Comparison of ENCODE assay signal across 11 mouse cellular contexts in the genomic region with DNA sequence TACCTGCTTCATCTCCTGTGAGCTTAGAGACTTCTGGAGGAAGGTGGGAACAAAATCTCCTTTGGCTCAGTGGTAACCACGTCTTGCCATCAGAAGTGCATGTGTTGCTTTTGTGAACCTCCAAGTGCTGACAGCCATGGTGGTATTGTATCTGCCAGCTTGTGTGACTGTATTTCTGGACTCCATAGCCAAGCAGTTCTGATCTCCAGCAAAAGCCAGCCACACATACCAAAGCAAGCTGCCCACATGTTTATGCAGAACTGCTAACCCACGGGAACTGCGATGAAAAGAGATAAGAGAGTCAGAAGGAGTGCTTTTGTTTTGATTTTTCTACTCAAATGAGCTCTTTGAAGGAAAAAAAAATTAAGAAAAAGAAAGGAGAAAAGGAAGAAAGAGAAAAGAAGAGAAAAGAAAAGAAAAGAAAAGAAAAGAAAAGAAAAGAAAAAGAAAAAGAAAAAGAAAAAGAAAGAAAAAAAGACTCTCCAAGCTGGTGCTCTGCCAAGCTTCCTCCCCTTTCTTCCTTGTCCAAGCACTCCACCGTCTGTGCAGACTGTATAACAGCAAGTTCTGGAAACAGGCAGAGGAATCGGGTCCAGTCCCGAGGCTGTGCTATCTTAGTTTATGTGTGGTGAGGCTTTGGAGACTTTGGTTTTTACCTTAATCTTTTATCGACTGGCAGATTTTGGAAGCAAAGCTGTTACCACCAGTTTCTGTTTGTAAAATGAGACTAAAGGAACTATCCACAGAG. TPM values are rescaled to one million over a fixed set of nuclear protein-coding genes. Genes with fewer than 3 reads are reported as not detected.
DNase-seq lines count a peak whose midpoint lies in the region; ATAC-seq and TF ChIP-seq lines count a peak whose summit lies in the region.
"Had no signal": no experiment of that assay in that cellular context is flagged by ENCODE, and none has a peak within 500 bp of the region (broad histone marks: within the 10 kb centered on the region; RNA-seq: fewer than 3 reads in every experiment).

No protein-coding gene starts in this region.

- H3K36me3 ChIP-seq in kidney, embryonic 16.5 days (ENCODE audit: insufficient read depth, low read length) = no peaks in the 10 kb centered on the region

- H3K27ac ChIP-seq in cerebellum, adult 2 months (ENCODE audit: insufficient read depth, low read length) = no peak overlapping the region
- no peak overlapping the region for H3K27ac ChIP-seq in kidney, embryonic 16.5 days (ENCODE audit: low read length)

- H3K4me3 ChIP-seq in cerebellum, adult 2 months (replicated peaks; ENCODE audit: insufficient read depth, low read depth, low read length) = no peak overlapping the region
- no peak overlapping the region for H3K4me3 ChIP-seq in kidney, embryonic 16.5 days (ENCODE audit: low read length)
- H3K4me3 ChIP-seq: megakaryocyte, embryonic 14.5 days had no signal

- no peak for TF ChIP-seq POLR2A in cerebellum, adult 2 months (IDR thresholded peaks at IDR 0.05; ENCODE audit: borderline replicate concordance, insufficient read depth, low read length)

- no peak overlapping the region for H3K9ac ChIP-seq in kidney, embryonic 16.5 days (replicated peaks; ENCODE audit: low read length)

- no peaks in the 10 kb centered on the region for H3K4me1 ChIP-seq in cerebellum, adult 2 months (ENCODE audit: control insufficient read depth, insufficient read depth, low read length)
- H3K4me1 ChIP-seq in kidney, embryonic 16.5 days (ENCODE audit: insufficient read depth, low read length) = no peaks in the 10 kb centered on the region
- H3K4me1 ChIP-seq: megakaryocyte, embryonic 14.5 days had no signal

- H3K27me3 ChIP-seq in cerebellum, adult 2 months (ENCODE audit: control insufficient read depth, insufficient read depth, low read length) = no peaks in the 10 kb centered on the region
- H3K27me3 ChIP-seq in kidney, embryonic 16.5 days (ENCODE audit: insufficient read depth, low read length) = no peaks in the 10 kb centered on the region; the same call in 1 of the 2 replicates
- H3K27me3 ChIP-seq: megakaryocyte, embryonic 14.5 days had no signal

- H3K4me2 ChIP-seq in kidney, embryonic 16.5 days (replicated peaks; ENCODE audit: low read depth, low read length) = no peak overlapping the region

- TF ChIP-seq CTCF in cerebellum, adult 2 months (IDR thresholded peaks at IDR 0.05; ENCODE audit: borderline replicate concordance, insufficient read depth, low read depth, low read length) = peak; percentile 62; the same call in 1 of the 2 replicates

- no peak for ATAC-seq in kidney, embryonic 16.5 days (ENCODE audit: low FRiP score, low TSS enrichment)

- WGBS in cerebellum, adult 2 months = 39% methylated on average over 7 of the region's 7 CpGs
- 41% methylated on average over 7 of the region's 7 CpGs for WGBS in kidney, embryonic 16.5 days

- peak; percentile 20 to 36 for DNase-seq in cerebellum, adult 2 months
- DNase-seq in cerebellum, adult 9-10 months = no peak
- DNase-seq in kidney, adult 9 months = peak; percentile 19
- peak; percentile 51 for DNase-seq in right cerebral cortex, adult 18-20 months
- DNase-seq in right cerebral cortex, adult 2 months (ENCODE audit: low spot score in 2 of 2) = no peak
- DNase-seq in right cerebral cortex, postnatal 14 days = peak; percentile 41
- no peak for DNase-seq in T-cell, adult 2 months (ENCODE audit: low spot score)

- H3K9me3 ChIP-seq in kidney, embryonic 16.5 days (ENCODE audit: low read length) = no peaks in the 10 kb centered on the region
- H3K9me3 ChIP-seq: megakaryocyte, embryonic 14.5 days had no signal

RNA-seq across cellular contexts. Expression of gene Lrrtm1, which starts 15.0 kb away (rescaled TPM):
- polyA plus RNA-seq in cerebellum, adult 2 months (2012; rRNA removed) = 12.5 and 16.0 TPM in 2 replicates
- 6.4 and 6.6 TPM in 2 replicates for polyA plus RNA-seq in kidney, embryonic 16.5 days (2015; fragmentation: Nextera tagmentation; extraction: Ambion mirVana)
- polyA plus RNA-seq: C2C12; spleen, adult 2 months had no signal

Comparison
In these comparisons a context has a peak if more than half of its experiments do, and no peak if none do; other contexts are left out.
1. DNase-seq: peak in cerebellum, adult 2 months (2 of 2), kidney, adult 9 months (single experiment), right cerebral cortex, adult 18-20 months (single experiment) and right cerebral cortex, postnatal 14 days (single experiment); none in cerebellum, adult 9-10 months (single experiment), right cerebral cortex, adult 2 months (0 of 2) and T-cell, adult 2 months (single experiment).